Mouse (Mus musculus): Measurements from ENCODE around the gene Plxdc1.

- TF ChIP-seq CTCF (IDR thresholded peaks at IDR 0.05; ENCODE audit: low read depth): no peak
- no peak for TF ChIP-seq EP300 (optimal IDR thresholded peaks at IDR 0.05)
Measured at GRCm38 (mm10) chr11:97974746-97975145, 11.5 kb downstream of the Plxdc1 start.

Measured in stomach, postnatal 0 days (tissue).